Mouse (Mus musculus) C2C12 (cell line): ENCODE data around the gene Cda.

ENCODE experiments used
- CEBPB ChIP-seq: IDR thresholded peaks from one replicate; pipeline ENCODE4 v1.6.1; 2011; ENCODE audit warnings: low read depth, mild to moderate bottlenecking, control low read depth, moderate library complexity
- CTCF ChIP-seq: IDR thresholded peaks from one replicate; pipeline ENCODE4 v1.5.1; 2011; ENCODE audit not compliant: control insufficient read depth, insufficient read depth, insufficient read length
- FOSL1 ChIP-seq: IDR thresholded peaks from one replicate; pipeline ENCODE4 v1.8.0; 2011; ENCODE audit warnings: mild to moderate bottlenecking, low read length; ENCODE audit not compliant: poor library complexity, insufficient read depth, severe bottlenecking

DNA sequence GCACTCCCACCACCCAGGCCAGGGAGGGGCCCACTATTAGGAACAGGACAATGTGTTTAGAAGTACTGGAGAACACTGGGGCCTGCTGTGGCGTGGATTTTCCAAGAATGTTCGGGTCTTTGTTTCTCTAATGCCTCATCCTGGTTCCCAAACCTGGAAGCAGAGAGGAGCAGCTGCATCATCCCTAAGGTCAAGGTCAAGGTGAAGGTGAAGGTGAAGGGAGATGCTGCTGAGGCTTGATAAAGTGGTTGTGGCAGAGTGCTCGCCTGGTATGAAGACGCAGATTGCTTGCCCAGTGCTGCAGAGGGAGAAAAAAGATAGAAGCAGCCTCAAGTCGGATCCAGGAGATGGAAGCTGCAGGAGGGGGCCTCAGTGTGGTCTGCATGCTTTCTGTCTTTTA is 16.0 kb downstream of the Cda start:
- no peak for TF ChIP-seq FOSL1
- no peak for TF ChIP-seq CTCF
- no peak for TF ChIP-seq CEBPB
